Mouse (Mus musculus): ENCODE data around the gene Dlgap1.
A peak's percentile ranks its signal among the peaks of the same experiment; 100 is the strongest.
"Not testable (repeated sequence)": the region's sequence is repeated elsewhere in the genome, so short reads cannot be mapped to it uniquely, and the experiment has no call there.

Dlgap1 gene

DNA sequence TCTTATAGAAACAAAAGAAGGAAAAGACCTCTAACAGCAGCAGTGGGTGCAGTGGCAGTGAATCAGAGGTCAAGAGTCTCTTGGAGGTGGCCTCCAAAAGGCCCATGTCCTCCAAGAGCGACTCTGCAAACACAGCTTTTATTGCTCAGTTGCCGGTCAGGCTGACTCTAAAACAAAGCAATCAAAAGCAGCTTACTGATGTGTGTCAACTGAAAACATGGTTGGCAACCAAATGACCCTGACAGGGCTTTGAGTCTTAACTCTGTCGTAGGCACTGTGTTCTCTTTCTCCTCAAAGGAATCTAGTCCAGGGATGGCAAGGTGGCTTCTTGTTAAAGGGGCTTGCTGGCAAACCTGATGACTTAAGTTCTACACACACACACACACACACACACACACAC, 840.9 kb downstream of the Dlgap1 start:
- Histone ChIP-seq H3K27me3 (ENCODE audit: insufficient read depth, low read length) (no peaks in the 10 kb centered on the region), H3K9me3 (ENCODE audit: low read length) (no peaks in the 10 kb centered on the region), H3K4me1 (replicated peaks; ENCODE audit: low read depth, low read length) (peaks cover 69% of the 10 kb centered on the region), H3K4me3 (replicated peaks; ENCODE audit: low read length) (no peak overlapping the region), H3K36me3 (ENCODE audit: insufficient read depth, low read length) (peaks cover 3% of the 10 kb centered on the region)
- TF ChIP-seq CTCF (conservative IDR thresholded peaks at IDR 0.05; ENCODE audit: low read length) (no peak), POU5F1 (IDR thresholded peaks at IDR 0.05; ENCODE audit: borderline replicate concordance, low read length) (no peak), NANOG (IDR thresholded peaks at IDR 0.05; ENCODE audit: borderline replicate concordance, low read length) (no peak)

DNA sequence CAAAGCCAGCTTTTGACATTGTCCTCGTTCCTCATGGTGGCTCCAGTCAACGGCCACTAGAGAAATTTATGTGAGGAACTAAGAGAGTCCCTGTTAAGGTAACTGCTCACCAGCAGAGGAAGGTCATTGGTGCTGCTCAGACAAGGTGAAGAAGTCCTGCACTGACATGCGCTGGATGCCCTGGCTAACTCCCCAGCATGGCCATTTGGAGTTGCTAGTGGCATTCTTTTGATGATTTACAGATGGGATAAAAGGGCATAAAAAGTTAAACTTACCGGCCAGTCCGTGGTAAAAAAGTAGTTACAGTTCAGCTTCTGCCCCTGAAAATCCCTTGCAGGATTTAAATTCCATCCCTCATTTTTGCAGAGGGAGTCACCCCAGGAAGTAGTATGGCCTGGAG, 841.9 kb downstream of the Dlgap1 start:
- Histone ChIP-seq H3K4me3 (replicated peaks; ENCODE audit: low read length) (no peak overlapping the region), H3K36me3 (ENCODE audit: insufficient read depth, low read length) (no peaks in the 10 kb centered on the region), H3K4me1 (replicated peaks; ENCODE audit: low read depth, low read length) (peaks cover 69% of the 10 kb centered on the region), H3K27me3 (ENCODE audit: insufficient read depth, low read length) (no peaks in the 10 kb centered on the region), H3K9me3 (ENCODE audit: low read length) (no peaks in the 10 kb centered on the region)
- TF ChIP-seq CTCF (conservative IDR thresholded peaks at IDR 0.05; ENCODE audit: low read length) (no peak), NANOG (IDR thresholded peaks at IDR 0.05; ENCODE audit: borderline replicate concordance, low read length) (no peak), POU5F1 (IDR thresholded peaks at IDR 0.05; ENCODE audit: borderline replicate concordance, low read length) (no peak)

DNA sequence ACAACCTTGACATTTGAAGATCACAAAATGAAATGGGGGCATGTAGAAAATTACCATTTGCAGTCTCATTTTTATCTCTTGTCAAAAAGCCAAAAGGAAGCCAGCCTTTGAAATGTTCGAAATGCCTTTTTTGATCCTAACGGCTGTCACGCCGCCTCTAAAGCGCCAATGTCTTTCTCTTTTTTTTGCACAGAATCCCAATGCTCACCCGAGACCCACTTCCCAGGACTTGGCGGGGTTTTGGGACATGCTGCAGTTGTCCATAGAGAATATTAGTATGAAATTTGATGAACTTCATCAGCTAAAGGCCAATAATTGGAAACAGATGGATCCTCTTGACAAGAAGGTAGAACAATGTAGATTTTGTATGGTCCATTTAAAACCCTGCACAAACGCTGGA, 846.1 kb downstream of the Dlgap1 start:
- no peaks in the 10 kb centered on the region for H3K36me3 ChIP-seq (ENCODE audit: insufficient read depth, low read length)
- no peak overlapping the region for H3K4me3 ChIP-seq (replicated peaks; ENCODE audit: low read length)
- TF ChIP-seq CTCF (conservative IDR thresholded peaks at IDR 0.05; ENCODE audit: low read length) (no peak), NANOG (IDR thresholded peaks at IDR 0.05; ENCODE audit: borderline replicate concordance, low read length) (no peak), POU5F1 (IDR thresholded peaks at IDR 0.05; ENCODE audit: borderline replicate concordance, low read length) (no peak)
- no peaks in the 10 kb centered on the region for H3K9me3 ChIP-seq (ENCODE audit: low read length)
- H3K4me1 ChIP-seq (replicated peaks; ENCODE audit: low read depth, low read length), result peaks cover 56% of the 10 kb centered on the region
- peaks cover 19% of the 10 kb centered on the region for H3K27me3 ChIP-seq (ENCODE audit: insufficient read depth, low read length)

DNA sequence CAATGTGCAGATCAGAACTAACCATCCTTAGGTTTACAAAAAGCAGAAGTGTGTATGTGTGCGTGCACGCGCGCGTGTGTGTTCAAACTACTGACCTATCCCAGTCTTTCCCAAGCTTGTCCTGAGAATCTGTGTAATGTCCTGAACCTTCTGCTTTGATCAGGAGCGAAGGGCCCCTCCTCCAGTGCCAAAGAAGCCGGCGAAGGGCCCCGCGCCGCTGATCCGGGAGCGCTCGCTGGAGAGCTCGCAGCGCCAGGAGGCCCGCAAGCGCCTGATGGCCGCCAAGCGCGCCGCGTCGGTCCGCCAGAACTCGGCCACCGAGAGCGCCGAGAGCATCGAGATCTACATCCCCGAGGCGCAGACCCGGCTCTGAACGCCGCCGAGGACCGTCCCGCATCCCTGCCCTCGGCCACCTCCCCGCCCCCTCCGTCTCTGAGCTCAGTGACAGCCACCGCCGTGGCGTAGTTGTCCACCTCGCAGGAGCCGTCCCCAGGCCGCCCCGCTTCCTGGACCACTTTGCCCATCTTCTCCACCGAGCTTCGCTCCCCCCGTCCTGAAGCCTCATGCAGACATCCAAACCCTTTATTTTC, 849.1 kb downstream of the Dlgap1 start:
- no peaks in the 10 kb centered on the region for H3K9me3 ChIP-seq (ENCODE audit: low read length)
- TF ChIP-seq NANOG (IDR thresholded peaks at IDR 0.05; ENCODE audit: borderline replicate concordance, low read length) (no peak), CTCF (conservative IDR thresholded peaks at IDR 0.05; ENCODE audit: low read length) (no peak), POU5F1 (IDR thresholded peaks at IDR 0.05; ENCODE audit: borderline replicate concordance, low read length) (no peak)
- peaks cover 24% of the 10 kb centered on the region for H3K27me3 ChIP-seq (ENCODE audit: insufficient read depth, low read length)
- peak overlapping the region; percentile 81 for H3K4me3 ChIP-seq (replicated peaks; ENCODE audit: low read length)
- H3K4me1 ChIP-seq (replicated peaks; ENCODE audit: low read depth, low read length), result peaks cover 46% of the 10 kb centered on the region
- H3K36me3 ChIP-seq (ENCODE audit: insufficient read depth, low read length), result no peaks in the 10 kb centered on the region

DNA sequence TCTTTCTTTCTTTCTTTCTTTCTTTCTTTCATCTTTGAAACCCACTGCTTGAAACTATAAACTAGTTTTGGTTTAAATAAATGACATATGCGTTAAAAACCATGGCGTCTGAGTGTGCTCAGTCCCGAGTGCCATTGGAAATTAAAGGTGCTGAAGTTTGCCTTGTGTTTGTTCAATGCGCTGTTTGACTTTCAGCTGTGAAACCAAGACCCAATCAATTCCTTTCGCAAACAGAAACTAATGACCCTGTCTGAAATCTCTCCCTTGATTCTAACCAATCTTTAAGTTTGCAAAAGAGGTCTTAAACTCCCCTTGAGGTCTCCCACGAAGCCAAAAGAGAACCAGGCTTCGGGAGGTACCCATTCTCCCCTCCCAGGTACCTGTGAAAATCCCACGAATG, 854.2 kb downstream of the Dlgap1 start:
- H3K4me3 ChIP-seq (replicated peaks; ENCODE audit: low read length), result peak overlapping the region; percentile 67
- H3K27me3 ChIP-seq (ENCODE audit: insufficient read depth, low read length), result peaks cover 13% of the 10 kb centered on the region
- TF ChIP-seq NANOG (IDR thresholded peaks at IDR 0.05; ENCODE audit: borderline replicate concordance, low read length), result no peak
- TF ChIP-seq POU5F1 (IDR thresholded peaks at IDR 0.05; ENCODE audit: borderline replicate concordance, low read length), result no peak
- no peak for TF ChIP-seq CTCF (conservative IDR thresholded peaks at IDR 0.05; ENCODE audit: low read length)
- no peaks in the 10 kb centered on the region for H3K36me3 ChIP-seq (ENCODE audit: insufficient read depth, low read length)
- peaks cover 59% of the 10 kb centered on the region for H3K4me1 ChIP-seq (replicated peaks; ENCODE audit: low read depth, low read length)
- H3K9me3 ChIP-seq (ENCODE audit: low read length), result no peaks in the 10 kb centered on the region

DNA sequence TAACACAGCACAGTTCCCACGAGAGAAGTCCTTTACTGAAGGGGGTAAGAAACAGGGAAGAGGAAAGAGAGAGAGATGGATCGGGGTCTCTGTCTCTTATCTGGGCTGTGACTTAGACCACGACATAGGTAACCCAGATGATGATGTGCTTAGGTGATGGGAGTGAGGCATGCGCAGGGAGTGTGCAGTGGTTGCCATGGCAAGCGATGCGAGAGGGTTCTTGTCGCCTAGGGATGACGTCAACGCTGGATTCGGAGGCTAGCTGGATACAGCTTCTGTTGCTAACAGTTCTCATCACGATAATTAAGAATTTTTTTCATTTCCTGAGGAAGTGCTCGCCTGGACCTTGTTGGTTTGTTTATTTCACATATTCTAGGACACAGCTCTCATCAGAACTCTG, 857.4 kb downstream of the Dlgap1 start:
- Histone ChIP-seq H3K36me3 (ENCODE audit: insufficient read depth, low read length) (no peaks in the 10 kb centered on the region), H3K9me3 (ENCODE audit: low read length) (no peaks in the 10 kb centered on the region), H3K4me1 (replicated peaks; ENCODE audit: low read depth, low read length) (peaks cover 60% of the 10 kb centered on the region), H3K27me3 (ENCODE audit: insufficient read depth, low read length) (peaks cover 4% of the 10 kb centered on the region; the same call in 1 of the 2 replicates), H3K4me3 (replicated peaks; ENCODE audit: low read length) (peak overlapping the region; percentile 60; the same call in 1 of the 2 replicates)
- TF ChIP-seq POU5F1 (IDR thresholded peaks at IDR 0.05; ENCODE audit: borderline replicate concordance, low read length), result no peak
- no peak for TF ChIP-seq CTCF (conservative IDR thresholded peaks at IDR 0.05; ENCODE audit: low read length)
- no peak for TF ChIP-seq NANOG (IDR thresholded peaks at IDR 0.05; ENCODE audit: borderline replicate concordance, low read length)

DNA sequence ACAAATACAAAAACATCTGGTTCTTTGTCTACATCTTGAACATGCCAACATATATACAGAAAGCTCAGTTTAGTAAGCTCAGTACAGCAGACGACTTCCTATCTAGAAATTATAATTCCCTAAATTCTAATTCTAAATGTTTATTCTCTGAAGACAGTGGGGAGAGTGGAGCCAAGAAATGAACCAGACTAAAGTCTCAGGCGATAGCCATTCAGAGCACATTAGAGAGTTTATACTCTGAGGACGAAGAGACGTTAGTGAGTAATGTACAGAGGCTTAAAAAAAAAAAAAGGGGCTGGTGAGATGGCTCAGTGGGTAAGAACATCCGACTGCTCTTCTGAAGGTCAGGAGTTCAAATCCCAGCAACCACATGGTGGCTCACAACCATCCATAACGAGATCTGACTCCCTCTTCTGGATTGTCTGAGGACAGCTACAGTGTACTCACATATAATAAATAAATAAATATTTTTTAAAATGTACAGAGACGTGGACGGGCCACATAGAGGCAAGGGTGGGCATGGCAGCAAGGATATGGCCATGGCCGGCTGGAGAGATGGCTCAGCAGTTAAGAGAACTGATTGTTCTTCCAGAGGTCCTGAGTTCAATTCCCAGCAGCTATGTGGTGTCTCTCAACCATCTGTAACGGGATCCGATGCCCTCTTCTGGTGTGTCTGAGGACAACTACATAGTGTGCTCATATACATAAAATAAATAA, 858.7 kb downstream of the Dlgap1 start:
- H3K9me3 ChIP-seq (ENCODE audit: low read length); H3K27me3 ChIP-seq (ENCODE audit: insufficient read depth, low read length): not testable (repeated sequence)
- H3K4me3 ChIP-seq (replicated peaks; ENCODE audit: low read length), result 0 out of 2 replicates have a peak overlapping the region, but pooled peaks have one; percentile 57
- peaks cover 68% of the 10 kb centered on the region for H3K4me1 ChIP-seq (replicated peaks; ENCODE audit: low read depth, low read length)
- peaks cover 13% of the 10 kb centered on the region for H3K36me3 ChIP-seq (ENCODE audit: insufficient read depth, low read length)

DNA sequence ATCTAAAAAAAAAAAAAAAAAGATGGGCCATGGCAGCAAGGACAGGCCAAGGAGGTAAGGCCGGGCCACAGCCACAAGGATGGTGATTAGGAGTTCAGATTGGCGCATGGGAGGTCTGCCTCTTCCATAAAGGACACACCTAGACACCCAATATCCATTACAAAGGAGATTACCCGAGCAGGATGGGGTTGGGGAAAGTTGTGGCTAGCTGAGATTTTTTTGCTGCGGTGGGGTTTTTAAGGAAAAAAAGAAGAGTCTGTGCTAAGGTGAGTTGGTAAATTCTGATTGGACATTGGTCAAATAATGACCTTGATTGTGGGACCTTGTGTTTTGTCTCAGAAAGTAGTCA, 859.3 kb downstream of the Dlgap1 start:
- H3K4me3 ChIP-seq (replicated peaks; ENCODE audit: low read length), result peak overlapping the region; percentile 57
- no peaks in the 10 kb centered on the region for H3K9me3 ChIP-seq (ENCODE audit: low read length)
- peaks cover 69% of the 10 kb centered on the region for H3K4me1 ChIP-seq (replicated peaks; ENCODE audit: low read depth, low read length)
- no peak for TF ChIP-seq NANOG (IDR thresholded peaks at IDR 0.05; ENCODE audit: borderline replicate concordance, low read length)
- TF ChIP-seq POU5F1 (IDR thresholded peaks at IDR 0.05; ENCODE audit: borderline replicate concordance, low read length), result peak; percentile 87
- no peaks in the 10 kb centered on the region for H3K27me3 ChIP-seq (ENCODE audit: insufficient read depth, low read length)
- H3K36me3 ChIP-seq (ENCODE audit: insufficient read depth, low read length), result peaks cover 19% of the 10 kb centered on the region

DNA sequence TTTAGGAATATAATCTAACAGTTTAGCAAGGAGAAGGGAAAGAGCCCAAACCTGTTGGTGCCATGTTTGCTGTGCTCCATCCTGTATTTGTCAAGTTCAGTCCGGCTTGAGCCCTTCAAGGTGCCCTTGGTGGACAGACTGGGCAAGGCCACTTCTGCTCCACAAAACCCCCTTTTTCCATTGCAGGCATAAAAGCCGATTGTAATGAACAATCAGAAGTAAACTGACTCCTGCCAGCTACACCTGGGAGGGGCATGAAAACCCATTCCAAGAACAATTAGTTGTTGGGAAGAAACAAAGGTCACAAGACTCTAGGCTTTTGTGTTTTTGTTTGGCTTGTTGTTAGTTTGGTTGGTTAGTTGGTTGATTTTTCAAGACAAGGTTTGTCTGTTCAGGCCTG, 859.7 kb downstream of the Dlgap1 start:
- no peaks in the 10 kb centered on the region for H3K27me3 ChIP-seq (ENCODE audit: insufficient read depth, low read length)
- peak overlapping the region; percentile 57 for H3K4me3 ChIP-seq (replicated peaks; ENCODE audit: low read length)
- H3K36me3 ChIP-seq (ENCODE audit: insufficient read depth, low read length), result peaks cover 23% of the 10 kb centered on the region
- TF ChIP-seq NANOG (IDR thresholded peaks at IDR 0.05; ENCODE audit: borderline replicate concordance, low read length) (peak; percentile 97), POU5F1 (IDR thresholded peaks at IDR 0.05; ENCODE audit: borderline replicate concordance, low read length) (no peak)
- H3K9me3 ChIP-seq (ENCODE audit: low read length), result no peaks in the 10 kb centered on the region
- peaks cover 69% of the 10 kb centered on the region for H3K4me1 ChIP-seq (replicated peaks; ENCODE audit: low read depth, low read length)
